Mouse (Mus musculus) lung, postnatal 36 days (tissue): ENCODE measurements around the gene Ackr3.
A peak's percentile ranks its signal among the peaks of the same experiment; 100 is the strongest.

Experiments used
- DNase-seq: peaks from one replicate; pipeline ENCODE4 v3.0.0; 2022; ENCODE audit warnings: mixed read lengths

The Ackr3 gene

DNA sequence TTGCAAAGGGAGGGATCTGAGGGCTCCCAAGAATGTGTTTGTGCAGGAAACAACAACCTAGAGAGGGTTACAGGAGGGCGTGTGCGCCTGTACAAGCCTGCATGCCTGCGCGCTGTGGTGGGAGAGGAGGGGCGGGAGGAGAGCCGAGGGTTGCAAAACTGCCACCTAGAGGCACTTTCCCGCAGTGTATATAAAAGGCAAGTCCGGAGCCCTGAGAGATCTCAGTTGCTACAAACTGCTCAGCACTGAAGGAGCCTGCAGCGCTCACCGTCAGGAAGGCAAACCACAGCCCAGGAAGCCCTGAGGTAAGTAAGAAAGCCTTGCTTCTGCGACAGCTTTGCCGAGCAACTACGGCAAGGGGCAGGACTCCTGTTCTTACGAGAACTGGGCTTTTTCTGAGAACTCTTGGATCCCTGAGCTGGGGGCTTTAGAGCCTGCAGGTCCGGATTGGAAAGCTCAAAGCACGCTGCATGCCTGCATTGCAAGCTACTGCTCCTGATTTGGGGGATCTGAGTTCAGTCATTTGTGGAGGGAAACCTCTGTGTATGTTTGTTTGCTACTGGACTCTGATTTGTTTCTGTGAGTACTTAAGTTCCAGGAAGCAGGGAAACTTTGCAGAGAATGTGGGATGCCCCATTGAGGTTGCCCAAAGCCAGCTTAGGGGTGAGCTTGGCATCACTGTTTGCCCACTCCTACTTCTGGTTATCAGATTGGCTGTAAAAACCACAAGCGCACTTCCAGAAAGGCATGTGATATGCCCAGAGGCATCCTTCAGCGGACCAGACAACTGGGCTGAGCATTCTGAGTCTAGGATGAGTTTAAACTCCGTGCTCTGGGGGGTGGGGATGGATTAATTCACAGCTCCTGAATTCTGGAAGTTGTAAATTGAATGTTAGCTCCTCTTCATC, at the start of gene Ackr3:
Gene Ackr3 (plus strand): TSS at position 198 of the 908 bp plus-strand sequence.
- peak; percentile 92 for DNase-seq

GRCm38 (mm10) chr1:90156589-90156988, 47.2 kb upstream of the Ackr3 start:
- DNase-seq, result no peak

DNA sequence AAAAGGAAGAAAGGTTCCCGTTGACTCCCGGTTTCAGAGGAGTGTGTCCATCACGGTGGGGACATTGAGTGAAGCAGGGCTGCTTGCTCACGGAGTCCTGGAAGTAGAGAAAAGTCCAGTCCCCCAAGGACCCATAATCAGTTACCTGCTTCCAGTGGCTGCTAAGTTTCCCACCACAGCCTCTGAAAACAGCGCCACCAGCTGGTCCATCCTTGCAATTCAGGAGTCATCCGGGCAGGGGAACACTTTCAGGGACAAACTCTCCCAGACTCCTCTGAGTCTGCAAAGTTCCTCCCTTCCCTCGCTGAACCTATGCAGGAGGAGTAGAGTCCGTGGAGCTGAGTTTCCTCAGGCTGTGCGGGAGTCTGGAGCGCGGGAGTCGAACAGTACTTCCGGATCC, 43.9 kb upstream of the Ackr3 start:
- DNase-seq, result no peak

DNA sequence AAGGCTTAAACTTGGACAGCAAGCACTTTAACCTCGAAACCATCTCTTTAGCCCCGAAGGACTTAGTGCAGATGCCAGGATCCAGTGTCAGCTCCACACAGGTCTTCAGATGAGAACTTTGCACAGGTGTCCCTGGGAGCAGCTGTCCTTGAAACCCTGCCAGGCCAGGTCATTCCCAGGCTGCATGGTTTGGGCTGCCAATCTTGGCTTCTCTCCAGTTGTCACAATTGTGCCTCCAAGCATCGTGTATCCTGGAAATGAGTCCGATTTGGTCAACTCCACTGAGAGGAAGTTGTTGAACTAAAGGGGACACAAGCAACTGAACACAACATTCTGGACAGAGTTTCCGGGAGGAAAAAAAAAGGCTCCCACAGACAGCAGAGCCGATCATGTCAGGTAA, 42.2 kb upstream of the Ackr3 start:
- DNase-seq, result no peak

DNA sequence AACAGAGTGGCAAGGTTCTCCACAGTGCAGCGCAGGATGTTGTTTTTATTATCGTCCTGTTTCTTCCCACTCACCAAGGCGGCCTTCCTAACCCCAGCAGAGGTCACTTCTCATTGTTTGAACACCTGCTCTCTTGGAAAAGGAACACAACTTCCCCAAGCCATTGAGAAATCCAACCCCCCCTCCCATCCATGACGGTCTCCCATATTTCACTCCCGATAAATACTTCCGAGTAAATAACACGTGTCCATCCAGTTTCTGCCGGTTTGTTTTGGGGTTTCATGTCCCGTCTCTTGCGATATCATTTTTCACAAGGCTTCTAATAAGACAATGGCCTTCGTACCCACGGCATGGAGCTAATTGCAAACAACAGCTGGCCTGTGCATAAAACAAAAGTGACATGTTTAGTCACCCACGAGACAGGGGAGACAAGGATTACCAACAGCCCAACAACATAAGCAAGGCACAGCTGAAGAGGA, 41.4 kb upstream of the Ackr3 start:
- peak; percentile 14 for DNase-seq

GRCm38 (mm10) chr1:90163161-90163560, 40.6 kb upstream of the Ackr3 start:
- no peak for DNase-seq

DNA sequence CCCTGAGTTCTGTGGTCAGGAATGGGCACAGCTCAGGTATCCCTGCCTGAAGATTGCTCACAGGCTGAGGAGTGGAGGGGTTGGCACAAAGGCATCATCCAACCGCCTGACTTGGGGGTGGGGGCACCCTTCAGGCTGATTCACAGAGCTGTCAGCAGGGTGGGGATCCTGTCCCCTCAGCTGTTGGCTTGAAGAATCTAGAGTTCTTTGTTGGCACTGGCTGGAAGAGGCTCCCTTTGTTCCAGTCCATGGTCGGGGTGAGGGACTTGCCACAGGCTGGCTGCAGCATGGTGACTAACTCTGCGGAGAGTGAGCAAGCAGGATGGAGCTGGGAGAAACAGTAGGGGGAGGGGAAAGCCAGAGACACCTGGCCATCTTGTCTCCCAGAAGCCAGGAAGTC, 39.5 kb upstream of the Ackr3 start:
- no peak for DNase-seq

- DNase-seq, result no peak
These were observed 29.4 kb upstream of the Ackr3 start for GRCm38 (mm10) chr1:90174338-90174737.

GRCm38 (mm10) chr1:90176223-90176622, 27.6 kb upstream of the Ackr3 start:
- DNase-seq, result no peak

DNA sequence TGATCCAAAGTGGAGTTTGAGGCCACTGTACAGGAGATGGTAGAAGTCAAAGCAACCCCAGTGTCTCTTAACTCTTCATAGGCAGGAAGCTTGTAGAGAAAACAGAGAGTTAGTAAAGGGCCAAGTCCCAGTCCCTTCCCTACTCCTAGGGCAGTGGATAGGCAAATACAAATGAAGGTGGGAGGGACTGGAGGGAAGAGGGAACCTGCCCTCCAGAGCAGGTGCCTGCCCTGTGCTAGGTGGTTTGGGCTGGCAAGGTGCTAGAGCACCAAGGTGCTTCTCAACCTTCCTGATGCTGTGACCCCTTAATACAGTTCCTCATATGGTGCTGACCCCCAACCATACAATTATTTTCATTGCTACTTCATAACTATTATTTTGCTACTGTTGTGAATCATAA, 26.2 kb upstream of the Ackr3 start:
- no peak for DNase-seq

DNA sequence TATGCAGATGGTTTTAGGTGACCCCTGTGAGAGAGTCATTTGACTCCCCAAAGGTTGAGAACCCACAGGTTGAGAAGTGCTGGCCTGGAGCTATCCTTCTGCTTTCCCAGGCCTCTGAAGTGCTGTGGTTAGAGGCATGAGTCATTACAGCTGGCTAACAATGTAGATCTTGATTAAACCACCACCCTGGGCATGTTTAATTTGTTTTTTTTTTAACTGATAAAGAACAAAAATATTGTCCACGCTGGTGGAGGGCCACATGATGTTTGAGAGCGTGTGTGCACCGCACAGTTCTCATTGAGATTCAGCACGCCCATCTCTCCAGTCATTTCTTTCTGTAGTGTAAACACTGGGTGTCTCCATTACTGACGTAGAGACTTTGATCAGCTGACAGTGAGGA, 25.8 kb upstream of the Ackr3 start:
- no peak for DNase-seq

DNA sequence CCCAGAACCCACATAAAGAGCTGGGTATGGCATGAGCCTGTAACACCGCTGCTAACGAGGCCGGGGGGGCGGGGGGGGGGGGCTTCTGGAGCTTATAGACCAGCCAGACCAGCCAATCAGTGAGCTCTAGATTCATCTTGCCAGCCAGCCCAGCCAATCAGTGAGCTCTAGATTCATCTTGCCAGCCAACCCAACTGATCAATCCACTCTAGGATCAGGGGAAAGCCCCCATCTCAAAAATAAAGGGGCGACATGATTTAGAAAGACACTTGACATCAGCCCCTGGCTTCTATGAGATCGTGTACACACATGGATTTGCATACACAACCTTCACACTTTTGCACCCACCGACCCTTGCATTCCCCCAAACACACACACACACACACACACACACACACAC, 23.3 kb upstream of the Ackr3 start:
- DNase-seq, result no peak

- no peak for DNase-seq
These were observed 22.6 kb upstream of the Ackr3 start for GRCm38 (mm10) chr1:90180966-90181699.

DNA sequence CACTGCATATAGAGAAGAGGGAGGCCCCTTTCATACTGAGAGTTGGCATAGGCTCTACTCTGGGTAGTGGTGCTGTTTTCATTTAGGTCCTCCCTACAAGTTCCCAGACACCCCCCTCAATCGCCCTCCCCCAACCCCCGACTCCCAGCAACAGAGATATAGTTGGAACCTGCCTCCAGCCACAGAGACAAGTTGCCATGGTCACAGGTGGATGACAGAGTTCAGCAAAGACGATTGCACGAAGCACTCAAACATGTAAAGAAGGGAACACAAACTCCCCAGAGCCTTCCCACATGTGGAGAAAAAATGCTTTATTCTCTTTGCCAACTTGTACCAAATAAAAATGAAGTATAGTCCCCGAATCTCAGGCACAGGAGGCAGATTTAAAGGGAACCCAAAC, 21.3 kb upstream of the Ackr3 start:
- DNase-seq, result no peak

DNA sequence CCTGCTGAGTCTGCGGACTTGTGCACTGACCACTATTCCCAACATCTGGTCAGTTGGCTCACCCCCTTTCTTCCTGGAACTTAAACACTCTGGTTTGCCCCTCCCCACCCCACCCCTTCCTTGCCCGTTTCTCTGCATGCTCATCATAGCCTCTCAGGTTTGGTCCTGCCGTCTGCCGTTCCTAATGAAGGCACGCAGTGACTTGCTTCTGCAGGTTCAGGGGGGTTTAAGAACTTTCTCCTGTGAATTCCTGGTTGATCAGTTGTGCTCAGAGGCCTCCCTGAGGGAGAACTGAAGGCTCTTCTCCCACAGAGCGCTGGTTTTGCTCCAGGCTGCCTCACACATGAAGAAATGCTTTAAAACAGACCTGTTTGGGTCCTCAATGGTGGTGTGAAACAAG, 20.2 kb upstream of the Ackr3 start:
- no peak for DNase-seq

GRCm38 (mm10) chr1:90186173-90186572, 17.6 kb upstream of the Ackr3 start:
- DNase-seq, result no peak

- no peak for DNase-seq
These were observed 16.9 kb upstream of the Ackr3 start for GRCm38 (mm10) chr1:90186874-90187273.

DNA sequence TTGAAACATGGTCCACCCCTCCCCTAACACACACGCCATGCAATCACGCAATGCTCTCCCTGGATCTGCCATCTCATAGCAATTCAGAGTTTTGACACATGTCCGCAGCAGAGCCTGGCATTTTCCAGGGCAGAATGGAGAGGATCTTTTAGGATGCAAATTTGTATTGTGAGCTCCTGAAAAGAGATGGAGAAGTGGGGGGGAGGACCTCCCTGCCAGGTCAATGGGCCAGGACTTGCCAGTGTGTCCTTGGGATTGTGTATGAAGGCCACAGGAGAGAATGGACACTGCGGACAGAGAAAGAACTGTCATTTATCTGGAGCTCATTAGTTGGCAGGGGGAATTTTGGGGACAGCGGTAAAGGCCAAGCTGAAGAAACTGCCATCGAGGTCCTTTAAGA, 14.7 kb upstream of the Ackr3 start:
- no peak for DNase-seq

DNA sequence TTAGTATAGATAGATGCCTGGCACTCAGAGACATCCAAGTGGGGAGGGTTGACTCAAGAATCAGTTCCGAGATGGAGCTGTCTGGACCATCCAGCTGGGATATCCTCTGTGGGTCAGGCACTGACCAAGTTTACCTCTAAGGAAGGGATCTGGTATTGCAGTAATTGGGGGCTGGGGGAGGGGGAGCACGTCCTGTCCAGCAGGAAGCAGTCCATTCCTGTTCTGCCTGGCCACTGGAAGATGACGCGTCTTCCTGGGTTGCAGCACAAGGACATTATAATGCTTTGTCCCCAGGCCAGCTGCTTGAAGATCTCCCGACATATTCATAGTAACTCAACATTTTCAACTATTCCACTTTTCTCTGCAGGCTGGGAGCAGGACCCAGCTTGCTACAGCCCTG, 2.5 kb upstream of the Ackr3 start:
- no peak for DNase-seq

- no peak for DNase-seq
These were observed 2.1 kb upstream of the Ackr3 start for GRCm38 (mm10) chr1:90201655-90202054.

GRCm38 (mm10) chr1:90202207-90202978, 1.4 kb upstream of the Ackr3 start:
- DNase-seq, result peak; percentile 77

DNA sequence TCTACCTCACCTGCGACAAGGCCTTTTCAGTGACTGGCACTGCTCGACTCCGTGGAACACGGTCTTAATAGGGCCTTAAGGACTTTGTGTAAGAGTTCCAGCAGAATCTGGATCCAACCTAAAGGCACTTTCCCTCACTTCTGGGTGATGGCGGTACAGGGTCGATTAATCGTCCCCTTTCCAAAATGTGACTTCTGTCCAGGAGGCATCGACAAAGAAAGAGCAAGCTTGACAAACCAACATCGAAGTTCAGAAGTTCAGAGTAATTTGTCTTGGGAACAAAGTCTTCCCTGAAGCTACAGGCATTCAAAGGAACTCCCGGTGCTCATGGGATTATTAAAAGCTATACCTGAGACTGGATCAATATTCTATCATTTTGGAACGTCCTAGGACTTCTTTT, 439 bp upstream of the Ackr3 start:
- no peak for DNase-seq

DNA sequence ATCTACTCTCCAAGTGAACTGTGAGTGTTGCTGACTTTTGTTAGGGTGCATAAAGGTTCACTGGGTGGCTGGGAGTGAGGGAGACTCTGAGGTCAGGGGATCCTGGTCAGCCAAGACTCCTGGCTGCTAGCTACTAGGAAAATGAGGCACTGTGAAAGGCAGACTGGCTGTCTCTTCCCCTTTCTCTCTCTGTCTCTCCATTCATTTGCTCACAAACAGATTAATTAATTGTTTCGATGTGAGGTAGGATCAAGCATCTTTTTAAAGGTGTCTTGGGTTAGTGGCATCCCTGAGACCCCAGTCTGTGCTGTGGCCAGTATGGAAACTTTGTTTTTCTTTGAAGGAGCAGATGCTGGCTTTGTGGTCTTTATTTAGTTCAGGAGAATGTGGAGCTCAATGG, 1.0 kb downstream of the Ackr3 start:
- DNase-seq, result no peak
